Mouse (Mus musculus) midbrain, embryonic 12.5 days (tissue): ENCODE results near the gene Clmn. TPM values are rescaled to one million over a fixed set of nuclear protein-coding genes. Genes with fewer than 3 reads are reported as not detected.
A peak's percentile ranks its signal among the peaks of the same experiment; 100 is the strongest.

ENCODE experiments used
- ATAC-seq: fragments of 200-750 bp; cut with Nextera tagmentation; 2 replicates; pipeline ENCODE4 v1.8.0; 2017; ENCODE audit warnings: low read depth, moderate TSS enrichment, moderate library complexity; ENCODE audit not compliant: low FRiP score
- H3K27ac ChIP-seq: fragments of 300-500 bp; sonication (generic); replicated peaks from 2 replicates; pipeline ENCODE4 v1.5.1; 2016; ENCODE audit warnings: mild to moderate bottlenecking
- H3K27me3 ChIP-seq: fragments of 300-500 bp; sonication (generic); 2 replicates; pipeline ENCODE4 v1.6.1; 2016; ENCODE audit warnings: mild to moderate bottlenecking
- H3K36me3 ChIP-seq: fragments of 300-500 bp; sonication (generic); 2 replicates; pipeline ENCODE4 v1.6.1; 2016
- H3K4me1 ChIP-seq: fragments of 300-500 bp; sonication (generic); 2 replicates; pipeline ENCODE4 v1.6.1; 2016
- H3K4me2 ChIP-seq: fragments of 300-500 bp; sonication (generic); replicated peaks from 2 replicates; pipeline ENCODE4 v1.6.1; 2016; ENCODE audit warnings: mild to moderate bottlenecking, moderate library complexity
- H3K4me3 ChIP-seq: fragments of 300-500 bp; sonication (generic); 2 replicates; pipeline ENCODE4 v1.5.1; 2016; ENCODE audit warnings: mild to moderate bottlenecking
- H3K9ac ChIP-seq: fragments of 300-500 bp; sonication (generic); replicated peaks from 2 replicates; pipeline ENCODE4 v1.6.1; 2016; ENCODE audit warnings: mild to moderate bottlenecking, moderate library complexity
- H3K9me3 ChIP-seq: fragments of 300-500 bp; sonication (generic); 2 replicates; pipeline ENCODE4 v1.6.1; 2016; ENCODE audit warnings: mild to moderate bottlenecking
- WGBS: fragments of 180-500 bp; shearing (Covaris S2); methylation state at CpG from one replicate; pipeline ENCODE4 v1.1.7; 2016; 5-methylcytosine and 5-hydroxymethylcytosine counted together
- polyA plus RNA-seq: library from polyadenylated mRNA; unstranded; fragments of >200 nt; fragmentation: Nextera tagmentation; extraction: Ambion mirVana; gene quantifications from 2 replicates; pipeline ENCODE4 v1.2.1, GENCODE M21; 2016

The Clmn gene
- 2.2 and 2.5 TPM in 2 replicates for polyA plus RNA-seq

DNA sequence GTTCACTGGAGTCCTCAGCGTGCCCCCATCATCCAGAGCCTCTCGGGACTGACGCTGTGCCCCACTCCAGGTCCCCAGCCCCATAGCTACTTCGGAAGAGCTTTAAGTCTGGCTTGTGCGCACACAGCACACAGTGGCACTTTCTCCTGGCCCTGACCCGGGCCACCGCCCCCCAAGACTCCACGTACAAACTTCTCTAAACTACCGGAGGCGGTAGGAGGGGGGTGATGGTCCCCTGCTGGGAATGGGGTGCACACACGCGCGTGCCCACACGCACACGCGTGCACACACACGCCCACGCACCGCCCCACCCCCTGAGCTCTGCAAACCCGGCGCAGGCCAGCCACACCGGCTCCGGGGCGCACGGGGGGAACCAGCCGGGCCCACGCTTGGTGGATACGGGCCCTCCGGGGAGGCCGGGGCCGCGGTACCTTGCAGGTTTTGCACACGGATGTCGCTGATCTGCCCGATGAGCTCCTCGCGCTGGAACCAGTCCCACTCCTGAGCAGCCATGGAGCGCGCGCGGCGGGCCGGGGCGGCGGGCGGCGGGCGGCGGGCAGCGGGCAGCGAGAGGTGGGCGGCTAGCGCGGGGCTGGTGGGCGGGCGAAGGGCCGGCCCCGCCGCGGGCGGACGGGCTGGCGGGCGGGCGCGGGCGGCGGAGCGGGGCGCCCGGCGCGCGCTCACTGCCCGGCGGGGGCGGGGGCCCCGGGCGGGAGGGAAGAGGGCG, at the start of gene Clmn:
TSS of gene Clmn (minus strand) at position 638 of the 727 bp plus-strand sequence.
- Histone ChIP-seq H3K27me3 (peaks cover 13% of the 10 kb centered on the region; the same call in 1 of the 2 replicates), H3K4me2 (peak within 1 kb of the TSS; percentile 97)
- ATAC-seq: peak; percentile 76

DNA sequence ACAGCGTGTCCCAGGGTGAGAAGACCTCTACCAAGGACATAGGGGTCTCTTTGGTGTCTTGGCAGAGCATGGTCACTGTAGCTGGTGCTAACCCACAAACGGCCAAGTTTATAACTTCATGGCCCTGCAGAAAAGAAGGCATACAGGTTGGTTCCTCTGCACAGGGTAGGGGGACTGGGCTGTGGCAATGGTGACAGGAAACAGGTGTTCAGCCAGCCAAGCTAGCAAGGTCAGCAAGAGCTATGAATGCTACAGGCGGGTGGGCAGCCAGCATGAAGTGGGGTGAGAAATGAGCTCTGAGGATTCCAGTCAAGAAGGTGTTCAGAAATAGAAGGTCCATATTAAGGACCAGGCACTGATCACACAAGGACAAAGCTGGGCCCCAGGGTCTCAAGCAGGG, 48.1 kb upstream of the Clmn start:
- no peaks in the 10 kb centered on the region for H3K36me3 ChIP-seq
- H3K4me3 ChIP-seq: no peak overlapping the region
- H3K9ac ChIP-seq: no peak overlapping the region
- ATAC-seq: no peak
- H3K27ac ChIP-seq: no peak overlapping the region
- peaks cover 22% of the 10 kb centered on the region for H3K4me1 ChIP-seq
- WGBS: 73% methylated on average over 3 of the region's 3 CpGs
- H3K9me3 ChIP-seq: no peaks in the 10 kb centered on the region
- H3K4me2 ChIP-seq: no peak overlapping the region
- peaks cover 25% of the 10 kb centered on the region for H3K27me3 ChIP-seq

More for the DNA sequence above, at the start of gene Clmn:
- H3K9ac ChIP-seq: peak within 1 kb of the TSS; percentile 84
- 1% methylated on average over 45 of the region's 80 CpGs for WGBS
- H3K27ac ChIP-seq: no peak within 1 kb of the TSS
- H3K4me1 ChIP-seq: peaks cover 8% of the 10 kb centered on the region
- H3K4me3 ChIP-seq: peak within 1 kb of the TSS; percentile 77
- H3K36me3 ChIP-seq: no peaks in the 10 kb centered on the region
- 0 out of 2 replicates have a peak, but pooled peaks cover 5% of the 10 kb centered on the region for H3K9me3 ChIP-seq

DNA sequence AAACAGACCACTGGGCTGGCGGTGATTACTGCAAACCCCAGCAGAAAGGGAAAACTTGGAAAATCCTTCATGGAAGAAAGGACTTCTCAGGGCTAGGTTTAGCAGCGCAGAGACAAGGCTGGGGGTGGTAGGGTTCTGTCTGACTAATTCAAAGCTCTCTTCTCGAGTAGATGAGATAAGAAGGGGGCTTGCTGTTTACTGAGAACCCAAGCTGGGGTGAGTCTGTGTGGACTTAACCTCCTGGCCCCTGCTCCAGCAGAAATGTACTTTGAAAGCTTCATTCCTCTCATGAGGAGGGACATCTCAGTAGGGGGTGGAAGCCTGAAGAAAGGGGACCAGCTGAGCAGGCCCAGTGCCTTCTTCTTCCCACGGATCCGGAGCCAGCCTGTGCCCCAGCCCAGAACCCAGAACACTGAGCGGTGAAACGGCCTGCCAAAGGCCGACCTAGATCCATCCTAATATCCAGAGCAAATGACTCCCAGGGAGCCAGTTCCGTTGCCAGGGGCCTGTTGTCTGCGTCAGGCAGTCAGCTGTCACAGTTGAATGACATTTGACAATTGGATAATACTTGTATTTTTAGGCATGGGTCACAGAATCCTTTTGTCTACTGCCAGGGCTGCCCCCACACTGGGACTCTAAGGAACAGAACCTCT, 47.5 kb upstream of the Clmn start:
- Histone ChIP-seq H3K9me3 (no peaks in the 10 kb centered on the region), H3K36me3 (no peaks in the 10 kb centered on the region), H3K4me1 (peaks cover 25% of the 10 kb centered on the region), H3K27me3 (peaks cover 25% of the 10 kb centered on the region), H3K4me2 (no peak overlapping the region), H3K27ac (no peak overlapping the region), H3K9ac (no peak overlapping the region), H3K4me3 (no peak overlapping the region)
- WGBS: 13% methylated on average over 10 of the region's 10 CpGs
- no peak for ATAC-seq

DNA sequence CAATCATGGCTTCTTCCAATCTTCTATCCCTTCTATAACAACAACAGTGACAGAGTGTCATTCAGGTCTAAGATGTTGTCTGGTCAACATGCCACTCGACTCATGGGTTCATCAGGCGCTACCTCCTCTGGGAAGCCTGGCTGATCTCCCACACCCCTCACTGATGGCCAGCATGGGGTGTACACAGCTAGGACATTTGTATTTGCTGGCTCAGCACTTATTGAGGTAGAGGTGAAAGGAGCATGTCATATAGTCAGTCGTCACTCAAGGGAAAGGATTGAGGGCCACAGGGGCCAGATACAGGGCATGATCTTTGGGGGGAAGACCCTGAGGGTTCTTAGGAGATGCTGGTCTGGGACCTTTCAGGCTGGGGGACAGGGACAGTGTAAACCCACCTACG, 44.9 kb upstream of the Clmn start:
- peaks cover 41% of the 10 kb centered on the region for H3K27me3 ChIP-seq
- H3K4me1 ChIP-seq: peaks cover 25% of the 10 kb centered on the region
- peaks cover 4% of the 10 kb centered on the region; the same call in 1 of the 2 replicates for H3K9me3 ChIP-seq
- H3K4me2 ChIP-seq: no peak overlapping the region
- ATAC-seq: no peak
- 86% methylated on average over 4 of the region's 4 CpGs for WGBS
- no peaks in the 10 kb centered on the region for H3K36me3 ChIP-seq
- no peak overlapping the region for H3K9ac ChIP-seq
- no peak overlapping the region for H3K27ac ChIP-seq
- H3K4me3 ChIP-seq: no peak overlapping the region

DNA sequence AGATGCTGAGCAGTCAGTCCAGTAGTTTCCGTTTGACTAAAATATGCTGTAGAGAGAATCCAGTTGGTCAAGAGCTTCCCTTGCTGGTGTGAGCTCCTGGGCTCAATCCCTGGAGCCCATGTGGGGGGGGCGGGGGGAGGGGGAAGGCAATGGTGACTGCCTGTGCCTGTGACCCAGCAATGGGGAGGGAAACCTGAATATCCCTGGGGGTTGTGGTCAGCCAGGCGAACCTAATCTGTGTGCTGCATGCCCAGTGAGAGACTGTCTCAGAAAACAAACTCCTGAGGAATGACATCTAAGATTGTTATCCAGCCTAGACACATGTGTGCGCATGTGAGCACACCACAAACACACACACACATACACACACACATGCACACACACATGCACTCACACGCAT, 44.1 kb upstream of the Clmn start:
- no peaks in the 10 kb centered on the region for H3K36me3 ChIP-seq
- H3K27me3 ChIP-seq: peaks cover 43% of the 10 kb centered on the region
- ATAC-seq: no peak
- WGBS: 36% methylated on average over 5 of the region's 5 CpGs
- no peak overlapping the region for H3K9ac ChIP-seq
- no peak overlapping the region for H3K4me3 ChIP-seq
- H3K9me3 ChIP-seq: peaks cover 4% of the 10 kb centered on the region; the same call in 1 of the 2 replicates
- no peak overlapping the region for H3K4me2 ChIP-seq
- H3K27ac ChIP-seq: no peak overlapping the region
- peaks cover 25% of the 10 kb centered on the region for H3K4me1 ChIP-seq

DNA sequence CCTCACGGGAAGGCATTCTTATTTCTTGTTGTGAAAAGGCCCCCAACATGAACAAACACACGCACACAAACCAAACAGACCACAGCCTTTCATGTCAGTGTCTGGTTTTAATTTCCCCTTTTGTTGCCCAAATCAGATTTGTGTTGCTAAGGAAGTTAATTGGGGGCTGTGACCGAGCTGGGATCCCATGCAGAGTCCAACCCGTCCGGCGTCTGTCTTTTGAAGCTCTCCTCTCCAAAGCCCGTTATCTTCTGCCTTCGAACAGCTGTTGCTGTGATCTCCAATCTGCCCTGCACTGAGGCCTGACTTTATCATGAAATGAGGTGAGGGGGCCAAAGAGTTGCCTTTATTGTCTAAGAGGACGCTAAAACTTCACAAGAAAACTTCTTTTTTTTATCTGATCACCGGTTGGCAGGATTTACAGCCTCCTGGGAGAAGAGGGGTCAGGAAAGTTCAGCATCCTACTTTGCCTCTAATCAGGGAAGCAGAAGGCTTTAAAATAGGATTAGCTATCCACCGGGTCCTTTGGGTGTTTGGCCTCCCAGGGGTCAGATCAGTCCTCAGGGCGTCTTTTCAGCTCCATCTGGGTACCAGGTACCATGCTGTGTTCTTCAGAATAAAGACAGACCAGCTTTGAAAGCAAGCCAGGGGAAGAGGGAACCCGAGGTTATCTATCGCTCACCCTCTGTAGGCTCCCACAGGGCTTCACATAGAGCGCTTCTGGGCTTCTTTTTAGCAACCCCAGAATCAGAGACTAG, 43.3 kb upstream of the Clmn start:
- 3% methylated on average over 15 of the region's 15 CpGs for WGBS
- ATAC-seq: peak; percentile 14; the same call in 1 of the 2 replicates
- peak overlapping the region; percentile 31 for H3K27ac ChIP-seq
- no peak overlapping the region for H3K9ac ChIP-seq
- H3K4me2 ChIP-seq: no peak overlapping the region
- H3K27me3 ChIP-seq: peaks cover 36% of the 10 kb centered on the region
- no peaks in the 10 kb centered on the region for H3K36me3 ChIP-seq
- H3K4me3 ChIP-seq: no peak overlapping the region
- H3K4me1 ChIP-seq: peaks cover 25% of the 10 kb centered on the region
- peaks cover 4% of the 10 kb centered on the region; the same call in 1 of the 2 replicates for H3K9me3 ChIP-seq

DNA sequence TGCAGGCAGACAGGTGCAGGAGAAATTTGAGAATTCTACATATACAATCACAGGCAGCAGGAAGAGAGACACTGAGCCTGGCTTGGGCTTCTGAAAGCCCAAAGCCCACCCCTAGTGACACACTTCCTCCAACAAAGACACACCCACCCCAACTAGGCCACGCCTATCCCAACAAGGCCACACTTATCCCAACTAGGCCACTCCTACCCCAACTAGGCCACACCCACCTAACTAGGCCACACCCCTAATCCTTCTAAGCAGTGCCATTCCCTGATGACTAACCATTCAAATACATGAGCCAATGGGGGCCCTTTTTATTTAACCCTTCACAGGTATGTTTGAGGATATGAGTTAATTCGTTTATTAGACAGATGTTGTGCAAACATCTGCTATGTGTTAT, 42.3 kb upstream of the Clmn start:
- Histone ChIP-seq H3K4me1 (peaks cover 16% of the 10 kb centered on the region), H3K4me2 (no peak overlapping the region), H3K4me3 (no peak overlapping the region), H3K27me3 (peaks cover 36% of the 10 kb centered on the region), H3K36me3 (no peaks in the 10 kb centered on the region), H3K27ac (no peak overlapping the region), H3K9me3 (peaks cover 4% of the 10 kb centered on the region; the same call in 1 of the 2 replicates), H3K9ac (no peak overlapping the region)
- WGBS: 91% methylated on average over 2 of the region's 2 CpGs
- ATAC-seq: no peak

DNA sequence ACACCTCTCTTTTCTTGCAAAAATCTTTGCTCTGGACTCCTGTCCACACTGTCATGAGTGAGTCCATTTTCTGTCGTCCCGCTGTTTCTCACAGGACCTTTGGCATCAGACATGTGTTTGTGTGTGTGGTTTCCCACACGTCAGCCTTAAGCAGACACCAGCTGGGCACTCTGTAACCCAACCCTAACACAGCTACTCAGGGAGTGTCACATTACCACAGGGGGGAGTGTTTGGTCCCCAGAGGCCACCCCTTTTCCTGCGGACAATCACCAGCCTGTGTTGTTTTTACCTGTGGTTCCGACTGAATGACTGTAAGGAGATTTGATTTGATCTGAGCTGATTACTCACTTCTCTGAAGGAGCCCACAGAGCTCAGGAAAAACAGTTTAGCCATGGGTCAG, 39.3 kb upstream of the Clmn start:
- Histone ChIP-seq H3K4me2 (no peak overlapping the region), H3K4me3 (no peak overlapping the region), H3K9ac (no peak overlapping the region), H3K27me3 (peaks cover 27% of the 10 kb centered on the region), H3K27ac (no peak overlapping the region), H3K9me3 (peaks cover 4% of the 10 kb centered on the region; the same call in 1 of the 2 replicates), H3K36me3 (no peaks in the 10 kb centered on the region), H3K4me1 (peaks cover 25% of the 10 kb centered on the region)
- 35% methylated on average over 5 of the region's 5 CpGs for WGBS
- no peak for ATAC-seq

DNA sequence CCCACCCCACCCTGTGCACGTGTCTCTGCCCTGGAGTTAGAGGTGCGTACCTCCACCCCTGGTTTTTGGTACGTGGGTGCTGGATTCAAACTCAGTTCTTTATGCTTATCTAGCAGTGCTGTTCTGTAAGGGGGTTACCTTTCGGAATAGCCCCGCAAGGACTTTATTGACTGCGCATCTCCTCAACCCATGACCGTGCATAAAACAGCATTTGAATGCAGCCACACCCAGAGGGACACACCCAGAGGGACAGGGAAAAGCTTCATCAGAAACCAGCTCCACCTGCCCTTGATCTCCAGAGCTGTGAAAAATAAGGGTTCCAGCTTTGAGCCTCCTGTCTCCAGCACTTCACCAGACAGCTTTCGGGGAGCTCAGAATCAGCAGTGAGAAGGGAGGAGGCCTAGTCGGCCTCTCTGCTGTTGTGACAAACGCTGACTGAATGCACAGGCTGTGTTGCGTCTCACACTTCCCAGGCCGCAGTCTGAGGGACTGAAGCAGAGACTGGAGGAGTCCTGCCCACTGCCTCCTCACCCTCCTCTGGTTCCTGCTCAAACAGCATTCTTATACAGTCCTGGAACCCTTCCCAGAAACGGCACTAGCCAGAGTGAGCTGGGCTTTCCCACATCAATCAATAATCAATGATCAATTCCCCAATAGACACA, 37.6 kb upstream of the Clmn start:
- H3K27ac ChIP-seq: no peak overlapping the region

DNA sequence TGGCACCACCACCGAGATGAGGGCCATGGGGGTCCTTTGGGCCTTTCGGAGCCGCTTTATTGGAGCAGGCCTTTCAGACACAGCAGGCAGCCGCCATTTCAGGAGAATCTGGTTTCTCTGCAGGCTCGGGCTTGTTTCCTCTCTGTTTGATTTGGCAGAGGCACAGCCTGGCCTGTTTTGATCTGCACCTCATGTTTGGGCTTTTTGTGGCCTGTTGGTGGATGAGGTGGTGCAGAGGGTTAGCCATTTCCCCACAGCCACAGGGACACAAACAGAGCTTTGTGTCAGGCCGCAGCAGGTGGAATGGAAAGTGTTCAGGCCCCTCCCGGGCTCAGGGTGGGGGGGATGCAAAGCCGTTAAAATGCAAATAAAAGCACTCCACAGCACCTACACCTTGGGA, 36.4 kb upstream of the Clmn start:
- H3K27me3 ChIP-seq: peaks cover 28% of the 10 kb centered on the region
- no peak for ATAC-seq
- H3K4me1 ChIP-seq: peaks cover 21% of the 10 kb centered on the region
- H3K9ac ChIP-seq: no peak overlapping the region
- no peaks in the 10 kb centered on the region for H3K9me3 ChIP-seq
- WGBS: 30% methylated on average over 8 of the region's 8 CpGs
- H3K4me2 ChIP-seq: no peak overlapping the region
- H3K27ac ChIP-seq: peak overlapping the region; percentile 25
- no peaks in the 10 kb centered on the region for H3K36me3 ChIP-seq
- no peak overlapping the region for H3K4me3 ChIP-seq

More for the DNA sequence above, 37.6 kb upstream of the Clmn start:
- Histone ChIP-seq H3K4me2 (no peak overlapping the region), H3K36me3 (no peaks in the 10 kb centered on the region), H3K9ac (no peak overlapping the region), H3K9me3 (peaks cover 4% of the 10 kb centered on the region; the same call in 1 of the 2 replicates), H3K27me3 (peaks cover 32% of the 10 kb centered on the region), H3K4me3 (no peak overlapping the region), H3K4me1 (peaks cover 11% of the 10 kb centered on the region; the same call in 1 of the 2 replicates)
- ATAC-seq: no peak
- WGBS: 80% methylated on average over 13 of the region's 13 CpGs

DNA sequence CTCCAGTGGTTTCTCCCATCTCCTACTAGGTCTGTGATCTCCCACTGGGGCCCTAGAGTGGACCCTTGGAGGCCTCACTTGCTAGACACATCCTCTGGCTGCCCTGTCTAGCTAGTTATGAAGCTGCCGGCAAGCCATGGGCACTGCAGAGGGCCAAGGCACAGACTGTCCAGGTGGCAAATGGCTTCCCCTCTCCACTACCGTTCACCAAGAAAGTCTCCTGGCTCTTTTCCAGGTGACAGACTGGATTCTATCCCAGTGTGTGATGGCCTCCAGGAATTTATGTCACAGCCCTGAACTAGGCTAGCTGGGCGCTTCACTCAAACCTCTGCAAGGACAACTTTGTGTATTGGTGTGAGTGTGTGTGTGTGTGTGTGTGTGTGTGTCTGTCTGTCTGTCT, 35.0 kb upstream of the Clmn start:
- Histone ChIP-seq H3K4me2 (no peak overlapping the region), H3K4me1 (peaks cover 24% of the 10 kb centered on the region), H3K9ac (no peak overlapping the region), H3K4me3 (no peak overlapping the region), H3K9me3 (no peaks in the 10 kb centered on the region), H3K36me3 (no peaks in the 10 kb centered on the region), H3K27ac (no peak overlapping the region), H3K27me3 (peaks cover 16% of the 10 kb centered on the region)
- no peak for ATAC-seq
- 86% methylated on average over 3 of the region's 3 CpGs for WGBS
